Mouse (Mus musculus) kidney, postnatal 0 days (tissue): ENCODE data around the gene Rbks. TPM values are rescaled to one million over a fixed set of nuclear protein-coding genes. Genes with fewer than 3 reads are reported as not detected.

Source experiments
- ATAC-seq: fragments of 200-750 bp; cut with Nextera tagmentation; replicated peaks from 2 replicates; pipeline ENCODE4 v1.8.0; 2017; ENCODE audit warnings: low read depth, moderate number of reproducible peaks, moderate TSS enrichment, moderate library complexity; ENCODE audit not compliant: low FRiP score
- DNase-seq: peaks from one replicate; pipeline ENCODE4 v3.0.0-alpha.2; 2016; ENCODE audit warnings: low spot score
- H3K27ac ChIP-seq: fragments of 300-500 bp; sonication (generic); 2 replicates; pipeline ENCODE4 v1.5.1; 2014; ENCODE audit warnings: mild to moderate bottlenecking
- H3K27me3 ChIP-seq: fragments of 300-500 bp; sonication (generic); 2 replicates; pipeline ENCODE4 v1.6.1; 2014; ENCODE audit warnings: low read length, mixed read lengths; ENCODE audit not compliant: insufficient read depth
- H3K36me3 ChIP-seq: fragments of 300-500 bp; sonication (generic); 2 replicates; pipeline ENCODE4 v1.6.1; 2014; ENCODE audit warnings: low read length, mixed read lengths; ENCODE audit not compliant: insufficient read depth
- H3K4me1 ChIP-seq: fragments of 300-500 bp; sonication (generic); replicated peaks from 2 replicates; pipeline ENCODE4 v1.6.1; 2014; ENCODE audit warnings: antibody characterized with exemption, low read length, mixed read lengths; ENCODE audit not compliant: insufficient read depth
- H3K4me2 ChIP-seq: fragments of 300-500 bp; sonication (generic); 2 replicates; pipeline ENCODE4 v1.6.1; 2014; ENCODE audit warnings: mild to moderate bottlenecking, low read length, moderate library complexity, mixed read lengths
- H3K4me3 ChIP-seq: fragments of 300-500 bp; sonication (generic); replicated peaks from 2 replicates; pipeline ENCODE4 v1.5.1; 2014; ENCODE audit warnings: low read depth, low read length
- H3K9ac ChIP-seq: fragments of 300-500 bp; sonication (generic); 2 replicates; pipeline ENCODE4 v1.6.1; 2014; ENCODE audit warnings: low read depth, low read length
- H3K9me3 ChIP-seq: fragments of 300-500 bp; sonication (generic); replicated peaks from 2 replicates; pipeline ENCODE4 v1.6.1; 2016; ENCODE audit warnings: low read length, inconsistent platforms, mixed read lengths
- CTCF ChIP-seq: IDR thresholded peaks from 2 replicates; pipeline ENCODE4 v1.5.1; 2016; ENCODE audit warnings: antibody characterized with exemption, low read depth, mild to moderate bottlenecking, moderate library complexity
- WGBS: fragments of 180-500 bp; shearing (Covaris S2); extraction: QIAGEN DNeasy Blood & Tissue Kit; methylation state at CpG from one replicate; pipeline ENCODE4 v1.1.7; 2014; 5-methylcytosine and 5-hydroxymethylcytosine counted together
- polyA plus RNA-seq: library from polyadenylated mRNA; unstranded; fragments of >200 nt; fragmentation: Nextera tagmentation; extraction: Ambion mirVana; gene quantifications from 2 replicates; pipeline ENCODE4 v1.2.1, GENCODE M21; 2015

The Rbks gene
- polyA plus RNA-seq, 1 experiment from 2014 or later, result 12.5 TPM

DNA sequence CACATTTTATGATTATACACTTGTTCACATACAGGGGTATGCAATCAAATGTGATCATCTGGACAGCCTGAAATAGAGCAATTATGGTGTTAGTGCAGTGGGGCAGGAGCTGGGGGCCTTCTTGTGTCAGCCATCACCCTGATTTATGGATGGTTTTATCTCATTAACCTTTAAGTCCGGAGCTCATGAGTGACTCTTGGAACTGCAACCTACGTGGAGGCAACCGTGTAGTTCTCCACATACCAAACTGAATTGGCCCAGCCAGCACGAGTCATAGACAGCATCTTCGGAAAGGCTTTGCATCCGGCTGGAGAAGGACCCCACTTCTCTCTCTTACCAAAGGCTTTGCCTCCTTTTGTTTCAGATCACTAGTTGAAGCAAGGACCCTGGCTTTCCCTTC, 93.7 kb downstream of the Rbks start:
- no peak overlapping the region for H3K27ac ChIP-seq
- no peak for DNase-seq
- no peak for TF ChIP-seq CTCF
- ATAC-seq, result no peak
- no peaks in the 10 kb centered on the region for H3K36me3 ChIP-seq
- no peak overlapping the region for H3K9ac ChIP-seq
- no peak overlapping the region for H3K4me2 ChIP-seq
- no peak overlapping the region for H3K4me3 ChIP-seq
- 50% methylated on average over 6 of the region's 6 CpGs for WGBS
- peaks cover 3% of the 10 kb centered on the region; the same call in 1 of the 2 replicates for H3K4me1 ChIP-seq
- no peaks in the 10 kb centered on the region for H3K9me3 ChIP-seq
- H3K27me3 ChIP-seq, result no peaks in the 10 kb centered on the region

DNA sequence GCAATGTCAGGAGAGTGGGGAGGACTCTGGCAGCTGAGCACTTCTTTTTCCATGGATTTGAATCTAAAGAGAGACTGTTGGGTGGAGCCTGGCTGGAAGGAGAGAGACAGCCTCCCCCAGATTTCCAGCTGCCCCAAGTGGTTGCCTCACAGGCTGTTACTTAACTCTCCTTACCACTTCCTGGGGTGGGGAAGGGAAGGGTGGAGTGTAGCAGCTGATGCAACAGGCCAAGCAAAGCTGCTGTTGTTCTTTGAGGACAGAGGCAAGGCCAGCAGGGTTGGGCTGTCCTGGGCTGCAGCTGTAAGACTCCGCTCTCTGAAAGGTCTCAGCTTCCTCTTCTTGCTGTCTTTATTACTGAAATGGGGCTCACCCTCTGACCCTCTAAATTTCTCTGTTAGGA, 95.0 kb downstream of the Rbks start:
- Histone ChIP-seq H3K4me1 (peaks cover 3% of the 10 kb centered on the region; the same call in 1 of the 2 replicates), H3K27ac (no peak overlapping the region), H3K27me3 (no peaks in the 10 kb centered on the region), H3K9me3 (no peaks in the 10 kb centered on the region), H3K36me3 (no peaks in the 10 kb centered on the region), H3K9ac (0 out of 2 replicates have a peak overlapping the region, but pooled peaks have one; percentile 19), H3K4me3 (no peak overlapping the region), H3K4me2 (no peak overlapping the region)
- WGBS, result 62% methylated on average over 1 of the region's 1 CpGs
- ATAC-seq (no peak; the same call in 1 of the 2 replicates), DNase-seq (peak; percentile 70)
- no peak for TF ChIP-seq CTCF

DNA sequence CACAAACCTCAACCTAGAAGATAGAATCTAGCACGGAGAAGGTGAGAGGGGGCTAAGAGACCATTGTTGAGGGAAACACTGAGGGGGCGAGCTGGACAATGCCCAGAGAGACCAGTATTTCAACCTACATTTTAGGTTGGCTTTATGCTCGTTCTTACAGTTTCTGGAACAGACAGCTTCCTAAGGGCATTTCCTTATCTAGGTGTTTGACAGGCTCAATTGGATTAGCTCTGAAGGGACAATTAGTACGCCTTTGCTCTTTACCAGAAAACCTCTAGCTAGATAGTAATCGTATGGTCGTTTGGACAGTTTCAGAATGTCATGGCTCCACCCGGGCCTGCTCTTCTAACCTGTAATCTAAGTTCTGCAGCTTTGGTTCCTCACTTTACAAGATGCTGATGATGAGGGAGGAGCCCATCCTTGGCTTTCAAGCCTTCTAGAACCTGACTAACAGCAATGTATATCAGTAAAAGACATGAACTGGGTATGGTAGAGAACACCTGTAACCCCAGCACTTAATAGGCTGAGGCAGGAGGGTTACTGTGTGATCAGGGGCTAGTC, 96.2 kb downstream of the Rbks start:
- Histone ChIP-seq H3K27ac (no peak overlapping the region), H3K4me3 (no peak overlapping the region), H3K9ac (no peak overlapping the region), H3K4me2 (no peak overlapping the region), H3K9me3 (no peaks in the 10 kb centered on the region), H3K27me3 (no peaks in the 10 kb centered on the region), H3K4me1 (peaks cover 12% of the 10 kb centered on the region), H3K36me3 (no peaks in the 10 kb centered on the region)
- TF ChIP-seq CTCF, result no peak
- WGBS, result 87% methylated on average over 7 of the region's 7 CpGs
- DNase-seq, result no peak
- no peak for ATAC-seq

DNA sequence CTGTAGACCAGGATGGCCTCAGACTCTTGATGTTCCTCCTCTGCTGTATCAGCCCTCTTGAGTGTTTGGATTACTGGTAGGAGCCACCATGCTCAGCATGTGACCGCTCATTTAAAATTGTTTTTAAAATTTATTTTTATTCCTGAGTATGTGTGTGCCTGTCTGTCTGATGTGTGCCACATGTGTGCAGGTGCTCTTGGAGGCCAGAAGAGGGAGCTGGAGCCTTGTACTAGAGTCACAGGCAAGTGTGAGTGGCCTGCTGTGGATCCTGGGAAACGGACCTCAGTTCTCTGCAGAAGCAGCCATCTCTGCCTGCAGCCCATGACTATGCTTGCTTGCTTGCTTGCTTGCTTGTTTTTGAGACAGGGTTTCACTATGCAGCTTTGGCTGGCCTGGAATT, 98.3 kb downstream of the Rbks start:
- Histone ChIP-seq H3K4me2 (no peak overlapping the region), H3K36me3 (no peaks in the 10 kb centered on the region), H3K4me3 (no peak overlapping the region), H3K9me3 (no peaks in the 10 kb centered on the region), H3K27me3 (no peaks in the 10 kb centered on the region), H3K4me1 (peaks cover 12% of the 10 kb centered on the region), H3K9ac (no peak overlapping the region), H3K27ac (no peak overlapping the region)
- WGBS, result 83% methylated on average over 2 of the region's 2 CpGs
- no peak for ATAC-seq
- TF ChIP-seq CTCF, result peak; percentile 44; the same call in 1 of the 2 replicates
- DNase-seq, result no peak

DNA sequence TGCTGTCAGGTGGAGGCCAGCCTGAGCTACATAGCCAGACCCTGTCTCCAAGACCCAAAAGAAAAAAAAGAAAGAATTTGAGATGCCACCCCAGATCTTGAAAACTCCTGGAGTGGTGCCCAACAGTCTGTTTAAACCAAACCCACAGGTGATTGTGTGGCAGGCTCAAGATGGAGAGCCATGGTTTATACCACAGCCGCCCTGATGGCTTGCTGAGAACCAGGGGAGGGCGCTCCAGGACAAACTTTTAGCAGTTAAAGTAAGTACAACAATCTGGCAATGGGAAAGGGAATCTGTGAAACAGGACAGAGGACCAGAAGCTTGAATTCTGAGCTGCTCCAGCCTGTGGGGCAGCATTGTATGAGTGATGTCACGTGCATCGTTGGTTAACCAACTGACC, 98.8 kb downstream of the Rbks start:
- no peak overlapping the region for H3K27ac ChIP-seq
- no peak overlapping the region for H3K4me3 ChIP-seq
- H3K4me1 ChIP-seq, result peaks cover 12% of the 10 kb centered on the region
- DNase-seq (peak; percentile 67), ATAC-seq (no peak)
- no peak overlapping the region for H3K9ac ChIP-seq
- WGBS, result 76% methylated on average over 4 of the region's 4 CpGs
- no peaks in the 10 kb centered on the region for H3K9me3 ChIP-seq
- no peaks in the 10 kb centered on the region for H3K27me3 ChIP-seq
- H3K36me3 ChIP-seq, result no peaks in the 10 kb centered on the region
- no peak overlapping the region for H3K4me2 ChIP-seq
- TF ChIP-seq CTCF, result peak; percentile 68

DNA sequence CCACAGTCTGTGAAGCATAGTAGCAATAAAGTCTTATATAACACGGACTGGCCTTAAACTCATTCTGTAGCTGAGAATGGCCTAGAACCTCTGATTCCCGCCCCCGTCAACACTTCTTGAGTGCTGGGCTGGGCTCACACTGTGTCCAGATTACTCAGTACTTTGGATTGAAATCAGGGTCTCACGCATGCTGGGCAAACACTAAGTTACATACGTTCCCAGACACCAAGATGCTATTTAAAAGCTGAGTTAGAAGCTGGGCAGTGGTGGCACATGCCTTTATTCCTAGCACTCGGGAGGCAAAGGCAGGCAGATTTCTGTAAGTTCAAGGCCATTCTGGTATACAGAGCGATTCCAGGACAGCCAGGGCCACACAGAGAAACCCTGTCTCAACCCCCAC, 99.3 kb downstream of the Rbks start:
- DNase-seq, result no peak
- ATAC-seq, result no peak
- peaks cover 12% of the 10 kb centered on the region for H3K4me1 ChIP-seq

DNA sequence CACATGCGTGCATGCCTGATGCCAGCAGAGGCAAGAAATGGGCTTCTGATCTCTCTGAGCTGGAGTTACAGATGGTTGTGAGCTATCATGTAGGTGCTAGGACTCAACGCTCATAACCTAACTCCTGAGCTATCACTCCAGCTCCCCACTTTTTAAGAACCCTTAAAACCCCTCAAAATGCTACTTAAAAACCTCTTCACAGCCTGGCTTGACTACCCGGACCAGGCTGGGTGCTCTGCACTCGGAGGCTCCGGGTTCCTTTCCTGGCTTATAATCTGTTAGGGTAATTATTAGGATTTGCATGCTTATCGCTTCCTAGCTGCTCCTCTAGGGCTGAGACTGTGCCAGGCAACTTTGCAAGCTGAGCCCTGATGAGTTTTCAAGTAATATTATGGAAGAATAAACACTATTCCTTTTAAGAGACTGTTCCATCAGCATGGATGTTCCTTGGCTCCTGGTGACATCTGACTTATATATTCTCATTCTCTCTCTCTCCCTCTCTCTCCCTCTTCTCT, 99.9 kb downstream of the Rbks start:
- Histone ChIP-seq H3K4me2 (0 out of 2 replicates have a peak overlapping the region, but pooled peaks have one; percentile 14), H3K9me3 (no peaks in the 10 kb centered on the region), H3K9ac (no peak overlapping the region), H3K4me3 (no peak overlapping the region), H3K36me3 (no peaks in the 10 kb centered on the region), H3K4me1 (peaks cover 9% of the 10 kb centered on the region; the same call in 1 of the 2 replicates), H3K27ac (no peak overlapping the region), H3K27me3 (no peaks in the 10 kb centered on the region)
- ATAC-seq, result no peak
- no peak for DNase-seq
- 83% methylated on average over 6 of the region's 6 CpGs for WGBS
- TF ChIP-seq CTCF, result no peak

More for the DNA sequence above, 99.3 kb downstream of the Rbks start:
- H3K4me2 ChIP-seq, result no peak overlapping the region
- TF ChIP-seq CTCF, result no peak
- no peaks in the 10 kb centered on the region for H3K27me3 ChIP-seq
- no peak overlapping the region for H3K9ac ChIP-seq
- no peaks in the 10 kb centered on the region for H3K9me3 ChIP-seq
- 84% methylated on average over 7 of the region's 7 CpGs for WGBS
- no peaks in the 10 kb centered on the region for H3K36me3 ChIP-seq
- no peak overlapping the region for H3K27ac ChIP-seq
- H3K4me3 ChIP-seq, result no peak overlapping the region
